Mouse (Mus musculus) embryonic facial prominence, embryonic 15.5 days (tissue): ENCODE data around the gene Arl15. TPM values are rescaled to one million over a fixed set of nuclear protein-coding genes. Genes with fewer than 3 reads are reported as not detected.

Source experiments
- ATAC-seq: fragments of 200-750 bp; cut with Nextera tagmentation; 2 replicates; pipeline ENCODE4 v1.8.0; 2017; ENCODE audit warnings: low read depth, moderate TSS enrichment; ENCODE audit not compliant: insufficient number of reproducible peaks, low FRiP score, low TSS enrichment
- H3K27ac ChIP-seq: fragments of 300-500 bp; sonication (generic); replicated peaks from 2 replicates; pipeline ENCODE4 v1.5.1; 2015; ENCODE audit warnings: mild to moderate bottlenecking, inconsistent platforms
- H3K27me3 ChIP-seq: fragments of 300-500 bp; sonication (generic); 2 replicates; pipeline ENCODE4 v1.6.1; 2015; ENCODE audit warnings: inconsistent platforms
- H3K36me3 ChIP-seq: fragments of 300-500 bp; sonication (generic); 2 replicates; pipeline ENCODE4 v1.6.1; 2015; ENCODE audit warnings: mild to moderate bottlenecking, inconsistent platforms
- H3K4me1 ChIP-seq: fragments of 300-500 bp; sonication (generic); 2 replicates; pipeline ENCODE4 v1.6.1; 2015; ENCODE audit warnings: inconsistent platforms
- H3K4me2 ChIP-seq: fragments of 300-500 bp; sonication (generic); replicated peaks from 2 replicates; pipeline ENCODE4 v1.6.1; 2015; ENCODE audit warnings: mild to moderate bottlenecking, inconsistent platforms
- H3K4me3 ChIP-seq: fragments of 300-500 bp; sonication (generic); replicated peaks from 2 replicates; pipeline ENCODE4 v1.5.1; 2015; ENCODE audit warnings: mild to moderate bottlenecking, inconsistent platforms
- H3K9ac ChIP-seq: fragments of 300-500 bp; sonication (generic); 2 replicates; pipeline ENCODE4 v1.6.1; 2015; ENCODE audit warnings: inconsistent platforms
- H3K9me3 ChIP-seq: fragments of 300-500 bp; sonication (generic); replicated peaks from 2 replicates; pipeline ENCODE4 v1.6.1; 2016; ENCODE audit warnings: inconsistent platforms
- WGBS: fragments of 180-500 bp; shearing (Covaris S2); methylation state at CpG from one replicate; pipeline ENCODE4 v1.1.7; 2015; 5-methylcytosine and 5-hydroxymethylcytosine counted together
- polyA plus RNA-seq: library from polyadenylated mRNA; unstranded; fragments of >200 nt; fragmentation: Nextera tagmentation; extraction: Ambion mirVana; gene quantifications from 2 replicates; pipeline ENCODE4 v1.2.1, GENCODE M21; 2015

Gene Arl15
- polyA plus RNA-seq, 1 experiment from 2014 or later, result 11.5 TPM

DNA sequence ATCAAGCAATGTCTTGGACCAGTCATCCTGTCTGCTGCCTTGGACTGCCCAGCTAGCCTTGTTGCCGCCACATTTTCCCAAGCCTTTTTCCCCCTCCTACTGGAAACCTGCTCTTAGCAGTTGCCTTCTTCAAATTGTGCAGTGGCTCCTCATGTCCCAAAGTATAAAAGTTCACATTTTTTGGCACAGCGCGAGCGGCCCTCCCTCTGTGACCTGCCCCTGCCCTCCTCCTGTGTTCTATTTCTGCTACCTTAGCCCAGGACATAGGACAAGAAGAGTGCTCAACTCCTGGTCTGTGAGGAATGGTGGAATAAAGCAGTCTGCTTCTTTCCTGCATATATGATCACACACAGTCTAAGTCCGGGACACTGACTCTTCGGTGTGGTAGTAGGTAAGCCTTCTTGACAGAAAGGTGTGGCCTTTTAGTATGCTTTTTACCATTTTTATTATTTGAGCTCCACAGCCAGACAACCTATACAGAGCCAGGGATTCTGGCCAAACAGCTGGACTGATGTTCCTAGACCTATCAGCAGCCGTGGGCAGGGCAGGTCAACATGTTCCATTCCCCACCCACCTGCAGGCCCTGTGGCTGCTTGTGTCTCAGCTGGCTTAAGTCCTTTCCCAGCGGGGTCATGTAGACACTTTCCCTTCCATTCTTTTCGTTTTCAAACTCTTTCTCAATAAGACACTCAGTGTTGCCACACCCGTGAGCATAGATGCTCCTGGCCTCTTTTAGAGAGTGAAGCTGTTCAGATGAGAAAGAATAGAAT is 293.6 kb downstream of the Arl15 start:
- no peak overlapping the region for H3K4me3 ChIP-seq
- H3K4me2 ChIP-seq, result no peak overlapping the region
- no peaks in the 10 kb centered on the region for H3K9me3 ChIP-seq
- no peak for ATAC-seq
- H3K9ac ChIP-seq, result no peak overlapping the region
- H3K4me1 ChIP-seq, result no peaks in the 10 kb centered on the region
- H3K27me3 ChIP-seq, result no peaks in the 10 kb centered on the region
- no peaks in the 10 kb centered on the region for H3K36me3 ChIP-seq
- 93% methylated on average over 10 of the region's 10 CpGs for WGBS
- H3K27ac ChIP-seq, result no peak overlapping the region

DNA sequence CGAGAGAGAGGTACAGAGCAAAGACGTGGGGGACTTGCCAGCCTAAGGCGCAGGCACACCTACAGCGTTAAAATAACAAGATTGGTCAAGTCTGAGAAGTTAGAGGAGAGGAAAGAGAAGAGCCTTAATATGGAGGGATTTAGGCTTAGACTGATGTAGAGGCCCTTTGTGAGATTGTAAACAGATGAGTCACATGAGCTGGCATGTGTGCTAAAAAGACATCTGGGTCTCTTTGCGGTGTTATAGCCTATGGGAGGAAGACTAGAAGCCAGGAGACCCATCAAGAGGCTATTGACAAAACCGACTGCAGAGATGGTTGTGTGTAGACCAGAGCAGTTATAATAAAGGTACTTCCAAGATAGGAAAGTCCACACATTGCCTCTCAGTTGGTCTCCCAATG is 296.5 kb downstream of the Arl15 start:
- Histone ChIP-seq H3K9ac (no peak overlapping the region), H3K36me3 (no peaks in the 10 kb centered on the region), H3K4me1 (no peaks in the 10 kb centered on the region), H3K9me3 (no peaks in the 10 kb centered on the region), H3K4me3 (no peak overlapping the region), H3K4me2 (no peak overlapping the region), H3K27ac (no peak overlapping the region), H3K27me3 (no peaks in the 10 kb centered on the region)
- WGBS, result 77% methylated on average over 6 of the region's 6 CpGs
- no peak for ATAC-seq

DNA sequence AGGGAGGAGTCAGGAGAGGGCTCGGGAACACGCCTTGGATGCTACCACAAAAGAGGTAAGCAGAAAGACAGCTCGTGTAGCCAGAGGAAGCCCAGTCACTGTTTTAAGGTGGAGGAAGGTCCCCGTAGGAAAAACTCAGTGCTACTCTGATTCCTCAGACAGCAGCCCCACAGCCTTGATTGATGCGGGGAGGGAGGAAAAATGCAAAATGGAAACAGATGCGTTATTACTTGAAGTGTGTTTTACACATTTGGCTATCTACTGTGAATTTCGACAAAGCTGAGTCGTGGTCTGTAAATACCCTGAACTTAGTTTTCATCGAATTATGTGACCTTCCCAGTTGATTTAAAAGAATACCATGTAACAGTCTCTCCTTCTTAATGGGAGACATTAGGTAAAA is 296.9 kb downstream of the Arl15 start:
- no peak overlapping the region for H3K27ac ChIP-seq
- H3K36me3 ChIP-seq, result no peaks in the 10 kb centered on the region
- H3K4me1 ChIP-seq, result no peaks in the 10 kb centered on the region
- H3K27me3 ChIP-seq, result no peaks in the 10 kb centered on the region
- H3K9me3 ChIP-seq, result no peaks in the 10 kb centered on the region
- no peak for ATAC-seq
- H3K9ac ChIP-seq, result no peak overlapping the region
- H3K4me2 ChIP-seq, result no peak overlapping the region
- 42% methylated on average over 9 of the region's 9 CpGs for WGBS
- H3K4me3 ChIP-seq, result no peak overlapping the region

DNA sequence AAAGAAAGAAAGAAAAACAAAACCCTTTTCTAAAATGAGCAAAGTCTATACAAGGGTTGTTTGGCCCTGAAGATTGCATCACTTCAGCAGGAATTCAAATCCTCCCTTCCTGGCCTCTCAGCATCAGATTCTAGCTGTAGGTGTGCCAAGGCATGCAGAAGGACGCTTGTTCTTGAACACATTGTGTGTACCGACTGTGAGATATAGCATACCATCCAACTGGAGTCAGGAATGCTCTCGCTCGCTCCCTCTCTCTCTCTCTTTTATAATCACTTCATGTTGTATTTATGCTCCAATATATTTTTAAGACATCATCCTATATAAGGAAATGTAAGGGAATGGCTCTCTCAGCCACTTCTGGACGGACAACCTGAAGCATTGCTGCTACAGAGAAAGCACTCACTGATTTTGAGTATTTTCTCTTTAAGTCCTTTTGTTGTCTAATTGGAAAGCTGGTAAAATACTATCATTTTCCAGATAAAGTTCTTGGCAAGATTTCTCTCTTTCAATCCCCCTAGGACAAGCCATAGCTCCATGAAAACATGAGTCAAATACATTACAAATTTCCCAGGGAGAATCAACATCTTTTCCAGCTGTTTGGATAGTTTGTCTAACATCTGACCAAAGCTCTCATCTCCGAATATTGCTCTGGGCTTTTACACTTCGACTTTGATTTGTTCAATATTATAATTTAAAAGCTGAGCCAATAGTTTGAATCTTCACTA is 300.0 kb downstream of the Arl15 start:
- Histone ChIP-seq H3K27me3 (no peaks in the 10 kb centered on the region), H3K9me3 (no peaks in the 10 kb centered on the region), H3K4me2 (no peak overlapping the region), H3K27ac (no peak overlapping the region), H3K36me3 (no peaks in the 10 kb centered on the region), H3K9ac (no peak overlapping the region), H3K4me1 (no peaks in the 10 kb centered on the region), H3K4me3 (no peak overlapping the region)
- ATAC-seq, result no peak
- 68% methylated on average over 7 of the region's 7 CpGs for WGBS

DNA sequence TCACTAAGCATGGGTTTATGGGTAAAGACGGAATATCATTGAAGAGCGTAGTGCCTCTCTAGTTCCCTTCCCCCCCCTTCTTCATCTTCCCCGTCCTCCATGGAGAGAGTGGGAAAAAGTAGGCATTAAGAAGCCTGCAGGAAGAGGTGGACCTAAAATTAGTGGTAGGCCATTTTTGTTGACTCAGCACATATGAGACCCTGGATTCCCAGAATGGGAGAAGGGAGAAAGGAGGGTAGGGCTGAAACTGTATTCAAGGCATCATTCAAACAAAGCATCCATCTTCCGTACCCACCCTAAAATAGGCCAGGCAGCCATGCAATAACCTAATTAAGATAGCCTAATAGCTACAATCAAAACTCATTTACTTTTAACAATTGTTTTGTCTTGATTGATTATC is 301.1 kb downstream of the Arl15 start:
- H3K4me1 ChIP-seq, result no peaks in the 10 kb centered on the region
- no peak overlapping the region for H3K4me2 ChIP-seq
- H3K27ac ChIP-seq, result no peak overlapping the region
- no peaks in the 10 kb centered on the region for H3K27me3 ChIP-seq
- no peaks in the 10 kb centered on the region for H3K9me3 ChIP-seq
- no peaks in the 10 kb centered on the region for H3K36me3 ChIP-seq
- H3K4me3 ChIP-seq, result no peak overlapping the region
- WGBS, result 85% methylated on average over 4 of the region's 4 CpGs
- no peak overlapping the region for H3K9ac ChIP-seq
- ATAC-seq, result no peak

DNA sequence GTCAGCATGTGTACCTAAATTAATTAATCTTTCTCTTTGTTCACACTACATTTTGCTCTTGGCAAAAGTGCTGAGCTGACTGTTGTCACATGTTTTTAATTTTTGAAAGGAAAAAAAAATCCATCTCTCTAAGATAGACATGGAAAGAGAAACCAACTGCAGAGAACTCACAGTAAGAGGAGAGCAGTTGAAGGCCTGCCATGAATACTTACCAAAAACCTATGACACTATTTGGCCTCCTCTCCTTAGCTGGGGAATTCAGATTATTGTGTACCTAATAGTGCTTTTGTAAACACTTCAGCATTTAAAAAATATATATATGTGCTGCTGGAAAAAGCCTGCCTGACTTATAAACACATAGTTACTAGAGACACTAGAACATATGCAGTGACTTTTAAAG is 302.1 kb downstream of the Arl15 start:
- ATAC-seq, result no peak
- Histone ChIP-seq H3K9ac (no peak overlapping the region), H3K4me2 (no peak overlapping the region)

DNA sequence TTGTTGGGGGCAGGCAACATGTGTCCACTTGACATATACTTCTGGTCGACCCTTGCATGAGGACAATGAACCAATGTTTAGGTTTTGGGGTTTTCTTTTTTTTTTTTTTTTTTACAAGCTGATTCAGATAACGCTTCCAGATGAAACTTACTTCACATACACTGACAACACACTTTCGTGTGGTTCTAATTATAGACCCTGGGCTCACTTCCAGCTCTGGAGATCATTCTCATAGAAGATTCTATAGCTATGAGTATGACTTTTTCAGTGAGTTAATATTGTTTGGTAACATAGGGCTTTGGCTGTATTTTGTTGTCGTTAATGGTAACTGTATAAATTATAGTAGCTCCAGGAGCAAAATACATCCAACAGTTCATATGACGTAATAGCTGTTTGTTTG is 306.9 kb downstream of the Arl15 start:
- Histone ChIP-seq H3K27ac (no peak overlapping the region), H3K4me1 (no peaks in the 10 kb centered on the region), H3K4me2 (no peak overlapping the region), H3K4me3 (no peak overlapping the region), H3K9me3 (no peaks in the 10 kb centered on the region), H3K9ac (no peak overlapping the region), H3K27me3 (no peaks in the 10 kb centered on the region), H3K36me3 (no peaks in the 10 kb centered on the region)
- no peak for ATAC-seq
- WGBS, result 35% methylated on average over 5 of the region's 5 CpGs

More for the DNA sequence above, 302.1 kb downstream of the Arl15 start:
- no peaks in the 10 kb centered on the region for H3K36me3 ChIP-seq
- H3K4me1 ChIP-seq, result no peaks in the 10 kb centered on the region
- no peak overlapping the region for H3K4me3 ChIP-seq
- no peaks in the 10 kb centered on the region for H3K27me3 ChIP-seq
- no peak overlapping the region for H3K27ac ChIP-seq
- no peaks in the 10 kb centered on the region for H3K9me3 ChIP-seq

DNA sequence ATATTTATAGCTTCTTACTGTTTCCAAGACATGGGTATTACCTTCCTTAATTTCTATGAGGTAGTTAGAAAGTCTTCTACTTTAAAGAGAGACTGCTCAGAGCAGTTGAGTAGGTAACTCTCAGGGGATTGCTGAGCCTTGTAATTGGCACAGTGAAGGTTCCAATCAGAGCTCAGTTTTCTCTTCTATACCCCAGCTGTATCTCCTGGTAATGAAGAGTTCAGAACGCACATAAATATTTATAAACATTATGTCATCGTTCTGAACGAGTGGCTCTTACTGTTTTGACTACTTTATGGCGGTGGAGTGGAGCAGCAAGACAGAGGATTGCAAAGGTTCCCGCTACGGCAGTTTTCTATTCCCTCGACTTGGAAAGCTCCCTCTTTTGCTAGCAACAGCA is 311.8 kb downstream of the Arl15 start:
- H3K4me2 ChIP-seq, result no peak overlapping the region
- ATAC-seq, result no peak
- H3K9ac ChIP-seq, result no peak overlapping the region
- 0 out of 2 replicates have a peak, but pooled peaks cover 8% of the 10 kb centered on the region for H3K4me1 ChIP-seq
- H3K4me3 ChIP-seq, result no peak overlapping the region
- H3K9me3 ChIP-seq, result no peaks in the 10 kb centered on the region
- 70% methylated on average over 7 of the region's 7 CpGs for WGBS
- H3K27ac ChIP-seq, result no peak overlapping the region
- H3K36me3 ChIP-seq, result no peaks in the 10 kb centered on the region
- H3K27me3 ChIP-seq, result no peaks in the 10 kb centered on the region

DNA sequence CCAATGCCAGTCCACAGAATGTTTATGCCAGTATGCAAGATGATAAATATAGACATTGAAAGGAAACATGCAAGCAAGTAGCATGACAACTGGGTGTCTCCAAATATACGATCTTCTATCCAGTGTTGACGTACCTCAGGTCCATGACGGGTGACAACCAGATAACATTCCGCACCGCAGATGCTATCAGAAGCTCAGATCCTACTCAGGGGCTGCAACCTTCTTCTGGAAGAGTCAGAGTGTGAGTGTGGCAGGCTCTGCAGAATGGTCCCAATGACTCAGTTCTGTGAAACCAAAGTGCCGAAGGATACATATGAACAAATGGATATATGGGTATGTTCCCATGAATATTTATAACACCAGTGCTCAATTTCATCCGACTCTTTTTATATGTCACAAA is 313.2 kb downstream of the Arl15 start:
- Histone ChIP-seq H3K4me2 (no peak overlapping the region), H3K4me1 (0 out of 2 replicates have a peak, but pooled peaks cover 8% of the 10 kb centered on the region), H3K4me3 (no peak overlapping the region), H3K36me3 (no peaks in the 10 kb centered on the region), H3K9ac (no peak overlapping the region), H3K27ac (no peak overlapping the region), H3K9me3 (no peaks in the 10 kb centered on the region), H3K27me3 (no peaks in the 10 kb centered on the region)
- 88% methylated on average over 7 of the region's 7 CpGs for WGBS
- ATAC-seq, result no peak

DNA sequence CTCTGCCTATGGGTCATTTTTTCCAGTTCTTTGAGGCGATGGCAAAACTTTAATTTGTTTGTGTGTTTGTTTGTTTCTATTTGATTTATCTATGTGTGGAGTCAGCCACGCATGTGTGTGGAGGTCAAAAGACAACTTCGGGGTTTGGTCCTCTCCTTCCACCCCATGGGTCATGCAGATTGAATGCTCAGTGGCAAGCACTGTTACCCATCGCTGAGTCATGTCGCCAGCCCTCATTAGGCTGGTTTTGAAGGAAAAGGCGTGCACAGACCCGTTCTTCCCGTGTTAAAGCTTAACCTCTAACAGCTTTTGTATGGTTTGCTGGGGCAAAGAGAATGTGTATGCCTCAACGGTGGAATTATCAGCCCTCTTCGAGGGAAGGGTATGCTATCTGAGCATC is 315.1 kb downstream of the Arl15 start:
- Histone ChIP-seq H3K4me2 (no peak overlapping the region), H3K4me3 (no peak overlapping the region), H3K27me3 (no peaks in the 10 kb centered on the region), H3K9me3 (no peaks in the 10 kb centered on the region), H3K36me3 (no peaks in the 10 kb centered on the region), H3K4me1 (0 out of 2 replicates have a peak, but pooled peaks cover 8% of the 10 kb centered on the region), H3K27ac (no peak overlapping the region), H3K9ac (no peak overlapping the region)
- ATAC-seq, result no peak
- 77% methylated on average over 10 of the region's 10 CpGs for WGBS

DNA sequence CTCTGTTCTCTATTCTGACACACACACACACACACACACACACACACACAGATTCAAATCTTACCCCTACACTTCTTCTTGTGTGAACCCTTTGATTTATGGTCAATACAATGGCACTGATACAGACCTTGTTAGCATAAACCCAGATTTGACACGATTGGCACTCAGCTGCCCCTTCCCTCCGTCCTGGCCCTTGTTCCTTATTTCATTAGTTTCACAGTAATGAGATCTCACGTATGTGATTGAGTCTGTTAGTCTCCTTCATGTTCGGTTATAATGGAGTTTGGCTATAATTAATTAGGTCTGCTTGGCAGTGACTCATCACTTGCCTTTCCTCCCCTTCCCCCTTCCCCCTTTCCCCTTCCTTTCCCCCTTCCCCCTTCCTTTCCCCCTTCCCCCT is 315.5 kb downstream of the Arl15 start:
- Histone ChIP-seq H3K27ac (no peak overlapping the region), H3K36me3 (no peaks in the 10 kb centered on the region), H3K9ac (no peak overlapping the region), H3K4me3 (no peak overlapping the region), H3K4me2 (no peak overlapping the region), H3K9me3 (no peaks in the 10 kb centered on the region), H3K4me1 (0 out of 2 replicates have a peak, but pooled peaks cover 8% of the 10 kb centered on the region), H3K27me3 (no peaks in the 10 kb centered on the region)
- no peak for ATAC-seq
- WGBS, result 40% methylated on average over 4 of the region's 4 CpGs
